Mouse (Mus musculus) hindbrain, postnatal 0 days (tissue): ENCODE results near the gene Taf6l. TPM values are rescaled to one million over a fixed set of nuclear protein-coding genes. Genes with fewer than 3 reads are reported as not detected.

Experiments
- ATAC-seq: fragments of 200-750 bp; cut with Nextera tagmentation; 2 replicates; pipeline ENCODE4 v1.8.0; 2017; ENCODE audit warnings: mild to moderate bottlenecking, moderate TSS enrichment, moderate library complexity
- DNase-seq: peaks from one replicate; pipeline ENCODE4 v3.0.0-alpha.2; 2015; ENCODE audit warnings: low spot score
- H3K27ac ChIP-seq: fragments of 300-500 bp; sonication (generic); 2 replicates; pipeline ENCODE4 v1.5.1; 2014; ENCODE audit warnings: mild to moderate bottlenecking
- H3K27me3 ChIP-seq: fragments of 300-500 bp; sonication (generic); 2 replicates; pipeline ENCODE4 v1.6.1; 2014; ENCODE audit warnings: low read length, mixed read lengths; ENCODE audit not compliant: insufficient read depth
- H3K36me3 ChIP-seq: fragments of 300-500 bp; sonication (generic); 2 replicates; pipeline ENCODE4 v1.6.1; 2014; ENCODE audit warnings: low read length, mixed read lengths; ENCODE audit not compliant: insufficient read depth
- H3K4me1 ChIP-seq: fragments of 300-500 bp; sonication (generic); 2 replicates; pipeline ENCODE4 v1.6.1; 2014; ENCODE audit warnings: antibody characterized with exemption, low read length, mixed read lengths; ENCODE audit not compliant: insufficient read depth
- H3K4me2 ChIP-seq: fragments of 300-500 bp; sonication (generic); 2 replicates; pipeline ENCODE4 v1.6.1; 2014; ENCODE audit warnings: low read depth, mild to moderate bottlenecking, low read length, moderate library complexity, mixed read lengths
- H3K4me3 ChIP-seq: fragments of 300-500 bp; sonication (generic); 2 replicates; pipeline ENCODE4 v1.5.1; 2014; ENCODE audit warnings: low read length
- H3K9ac ChIP-seq: fragments of 300-500 bp; sonication (generic); replicated peaks from 2 replicates; pipeline ENCODE4 v1.6.1; 2014; ENCODE audit warnings: mild to moderate bottlenecking, low read length, moderate library complexity, mixed read lengths
- H3K9me3 ChIP-seq: fragments of 300-500 bp; sonication (generic); 2 replicates; pipeline ENCODE4 v1.6.1; 2016; ENCODE audit warnings: low read length, mixed read lengths
- CTCF ChIP-seq: IDR thresholded peaks from 2 replicates; pipeline ENCODE4 v1.5.1; 2016; ENCODE audit warnings: antibody characterized with exemption, control low read depth, low read depth
- WGBS: fragments of 180-500 bp; shearing (Covaris S2); extraction: QIAGEN DNeasy Blood & Tissue Kit; methylation state at CpG from one replicate; pipeline ENCODE4 v1.1.7; 2014; 5-methylcytosine and 5-hydroxymethylcytosine counted together
- microRNA-seq, 2 experiments: library from miRNA; unstranded; fragments of <30 nt; microRNA quantifications; one replicate each; pipeline ENCODE4; 2016
- polyA plus RNA-seq: library from polyadenylated mRNA; unstranded; fragments of >200 nt; fragmentation: Nextera tagmentation; extraction: Ambion mirVana; gene quantifications from 2 replicates; pipeline ENCODE4 v1.2.1, GENCODE M21; 2015
- total RNA-seq: library from RNA; depleted of rRNA; stranded (reverse); fragments of >200 nt; gene quantifications from 2 replicates; pipeline ENCODE4 v1.2.3, GENCODE M21; 2014; rRNA removed

Gene Taf6l
- total and polyA plus RNA-seq, 2 experiments from 2014 or later: 23.3 to 38.9 TPM

DNA sequence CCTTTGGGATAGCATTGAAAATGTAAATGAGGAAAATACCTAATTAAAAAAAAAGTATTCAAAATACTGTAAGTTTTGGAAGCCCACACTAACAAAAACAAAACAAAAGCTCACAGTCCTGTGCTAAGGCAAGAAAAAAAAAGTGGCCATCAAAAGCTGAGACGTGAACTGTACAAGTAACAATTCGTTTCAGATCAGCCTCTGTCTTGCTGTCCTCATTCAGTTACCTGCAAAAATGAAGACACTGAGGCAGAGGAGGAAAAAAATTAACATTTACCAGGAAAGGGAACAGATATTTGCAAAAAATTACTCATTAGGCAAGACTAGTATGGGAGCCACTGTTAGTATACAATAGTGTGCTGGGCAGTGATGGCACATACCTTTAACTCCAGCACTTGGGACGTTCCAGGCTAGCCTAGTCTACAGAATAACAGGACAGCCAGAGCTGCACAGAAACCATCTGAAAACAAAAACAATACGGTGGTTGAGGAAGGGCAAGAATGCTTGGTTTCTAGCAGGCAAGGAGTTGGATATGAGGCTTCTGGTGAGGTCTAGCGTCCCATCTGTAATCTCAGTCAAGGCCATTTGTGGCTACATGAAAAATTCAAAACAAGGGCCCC is 58.6 kb downstream of the Taf6l start:
- H3K9ac ChIP-seq: no peak overlapping the region

DNA sequence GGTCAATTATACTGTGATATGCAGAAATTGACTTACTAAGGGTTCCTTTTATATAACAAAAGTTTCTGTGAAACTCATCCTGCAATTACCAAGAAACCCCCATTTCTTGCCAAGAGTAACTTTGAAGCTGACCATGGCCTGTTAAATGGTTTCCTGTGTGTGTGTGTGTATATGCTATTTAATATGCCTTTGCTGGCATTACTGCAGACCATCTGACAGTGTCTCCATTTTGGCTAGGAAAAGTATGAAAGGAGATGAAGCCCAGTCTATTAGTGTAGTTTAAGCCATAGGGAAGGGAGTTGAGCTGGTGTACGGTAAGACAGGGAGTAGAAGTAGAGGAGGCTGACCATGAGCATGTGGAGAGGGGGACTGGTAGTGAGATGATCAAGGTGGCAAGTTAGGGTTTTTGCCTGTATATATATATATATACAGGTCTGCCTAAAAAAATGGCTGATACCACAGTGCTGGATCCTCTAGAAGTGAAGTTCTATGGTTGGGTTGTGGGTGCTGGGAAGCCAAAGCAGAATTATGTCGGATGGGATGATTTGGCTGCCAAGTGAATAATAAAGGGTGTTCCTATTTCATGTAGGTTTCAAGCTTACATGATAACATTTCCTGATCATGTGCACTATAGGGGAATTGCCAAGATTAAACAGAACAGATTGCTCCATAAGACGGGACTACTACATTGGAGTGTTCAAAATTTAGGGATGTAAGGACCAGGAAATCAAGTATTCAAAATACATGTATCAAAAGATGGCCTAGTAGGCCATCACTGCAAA is 59.4 kb downstream of the Taf6l start:
- TF ChIP-seq CTCF: no peak
- Histone ChIP-seq H3K4me2 (no peak overlapping the region), H3K27me3 (no peaks in the 10 kb centered on the region), H3K9me3 (no peaks in the 10 kb centered on the region), H3K36me3 (peaks cover 22% of the 10 kb centered on the region), H3K9ac (no peak overlapping the region), H3K27ac (no peak overlapping the region), H3K4me3 (no peak overlapping the region), H3K4me1 (peaks cover 14% of the 10 kb centered on the region; the same call in 1 of the 2 replicates)
- 21% methylated on average over 3 of the region's 3 CpGs for WGBS
- ATAC-seq: no peak
- DNase-seq: no peak

More for the DNA sequence above, 58.6 kb downstream of the Taf6l start:
- Histone ChIP-seq H3K4me1 (peaks cover 7% of the 10 kb centered on the region; the same call in 1 of the 2 replicates), H3K27me3 (no peaks in the 10 kb centered on the region), H3K4me3 (no peak overlapping the region), H3K27ac (no peak overlapping the region), H3K36me3 (peaks cover 22% of the 10 kb centered on the region), H3K4me2 (no peak overlapping the region), H3K9me3 (no peaks in the 10 kb centered on the region)
- WGBS: 21% methylated on average over 5 of the region's 5 CpGs
- DNase-seq (no peak), ATAC-seq (no peak)
- TF ChIP-seq CTCF: no peak

GRCm38 (mm10) chr19:8725081-8725613 is 61.1 kb downstream of the Taf6l start:
- WGBS: 55% methylated on average over 4 of the region's 4 CpGs
- peaks cover 22% of the 10 kb centered on the region for H3K36me3 ChIP-seq
- H3K4me1 ChIP-seq: peaks cover 14% of the 10 kb centered on the region; the same call in 1 of the 2 replicates
- H3K27me3 ChIP-seq: no peaks in the 10 kb centered on the region
- no peaks in the 10 kb centered on the region for H3K9me3 ChIP-seq
- no peak for DNase-seq
- no peak overlapping the region for H3K27ac ChIP-seq
- TF ChIP-seq CTCF: no peak
- ATAC-seq: no peak
- H3K4me2 ChIP-seq: peak overlapping the region; percentile 73
- peak overlapping the region; percentile 71; the same call in 1 of the 2 replicates for H3K4me3 ChIP-seq
- H3K9ac ChIP-seq: peak overlapping the region; percentile 88; the same call in 1 of the 2 replicates

Small RNA genes lying within 50 kb of the gene (microRNA-seq; reads per million reads assigned to microRNA genes)
- 0 reads per million in 2 experiments for gene Mir6992

Other genes with a start within 250 kb of the Taf6l start
Only the 30 nearest of the 33 such genes appear.
- 9.6 and 13.1 TPM in 2 replicates for gene Slc22a6, start 168.4 kb downstream of the Taf6l start, total RNA-seq
- 8.9 and 9.8 TPM in 2 replicates for gene Slc22a6, start 168.4 kb downstream of the Taf6l start, polyA plus RNA-seq
- gene Chrm1, start 122.6 kb downstream of the Taf6l start, total RNA-seq: 1.3 and 2.4 TPM in 2 replicates
- 0.80 and 0.88 TPM in 2 replicates for gene Chrm1, start 122.6 kb downstream of the Taf6l start, polyA plus RNA-seq
- gene Slc3a2, start 63.0 kb downstream of the Taf6l start, total RNA-seq: 154 and 155 TPM in 2 replicates
- gene Slc3a2, start 63.0 kb downstream of the Taf6l start, polyA plus RNA-seq: 235 and 250 TPM in 2 replicates
- 46.7 and 49.7 TPM in 2 replicates for gene Wdr74, start 50.6 kb downstream of the Taf6l start, total RNA-seq
- 78.7 and 79.2 TPM in 2 replicates for gene Wdr74, start 50.6 kb downstream of the Taf6l start, polyA plus RNA-seq
- not detected in 2 replicates for gene 1700092M07Rik, start 45.7 kb downstream of the Taf6l start, total RNA-seq
- 0.66 and 0.85 TPM in 2 replicates for gene 1700092M07Rik, start 45.7 kb downstream of the Taf6l start, polyA plus RNA-seq
- 84.4 and 110 TPM in 2 replicates for gene Stx5a, start 45.0 kb downstream of the Taf6l start, total RNA-seq
- gene Stx5a, start 45.0 kb downstream of the Taf6l start, polyA plus RNA-seq: 95.3 and 104 TPM in 2 replicates
- 47.7 and 51.3 TPM in 2 replicates for gene Nxf1, start 29.3 kb downstream of the Taf6l start, total RNA-seq
- 88.3 and 89.5 TPM in 2 replicates for gene Nxf1, start 29.3 kb downstream of the Taf6l start, polyA plus RNA-seq
- gene Tmem223, start 15.4 kb downstream of the Taf6l start, total RNA-seq: 269 and 347 TPM in 2 replicates
- gene Tmem223, start 15.4 kb downstream of the Taf6l start, polyA plus RNA-seq: 233 and 258 TPM in 2 replicates
- gene Tmem179b, start 11.9 kb downstream of the Taf6l start, total RNA-seq: 29.5 and 31.0 TPM in 2 replicates
- gene Tmem179b, start 11.9 kb downstream of the Taf6l start, polyA plus RNA-seq: 27.0 and 27.7 TPM in 2 replicates
- gene Polr2g, start 12.2 kb upstream of the Taf6l start, total RNA-seq: 52.7 and 78.3 TPM in 2 replicates
- 171 and 178 TPM in 2 replicates for gene Polr2g, start 12.2 kb upstream of the Taf6l start, polyA plus RNA-seq
- 5.0 and 7.5 TPM in 2 replicates for gene Zbtb3, start 16.1 kb upstream of the Taf6l start, total RNA-seq
- gene Zbtb3, start 16.1 kb upstream of the Taf6l start, polyA plus RNA-seq: 4.4 and 4.7 TPM in 2 replicates
- gene Ttc9c, start 32.9 kb upstream of the Taf6l start, total RNA-seq: 41.0 and 55.2 TPM in 2 replicates
- 41.1 and 42.5 TPM in 2 replicates for gene Ttc9c, start 32.9 kb upstream of the Taf6l start, polyA plus RNA-seq
- 19.7 and 20.1 TPM in 2 replicates for gene Hnrnpul2, start 33.6 kb upstream of the Taf6l start, total RNA-seq
- gene Hnrnpul2, start 33.6 kb upstream of the Taf6l start, polyA plus RNA-seq: 5.6 TPM in 2 replicates
- gene AC129217.1, start 43.4 kb upstream of the Taf6l start, total RNA-seq: not detected in 2 replicates
- not detected in 2 replicates for gene AC129217.1, start 43.4 kb upstream of the Taf6l start, polyA plus RNA-seq
- gene Bscl2, start 51.0 kb upstream of the Taf6l start, total RNA-seq: 132 and 146 TPM in 2 replicates
- 104 and 107 TPM in 2 replicates for gene Bscl2, start 51.0 kb upstream of the Taf6l start, polyA plus RNA-seq
- 93.2 and 99.7 TPM in 2 replicates for gene Gng3, start 52.8 kb upstream of the Taf6l start, total RNA-seq
- 591 and 626 TPM in 2 replicates for gene Gng3, start 52.8 kb upstream of the Taf6l start, polyA plus RNA-seq
- gene Lrrn4cl, start 64.4 kb upstream of the Taf6l start, total RNA-seq: 1.6 TPM in 2 replicates
- gene Lrrn4cl, start 64.4 kb upstream of the Taf6l start, polyA plus RNA-seq: 1.5 and 1.8 TPM in 2 replicates
- 60.8 and 67.7 TPM in 2 replicates for gene Ubxn1, start 85.1 kb upstream of the Taf6l start, total RNA-seq
- gene Ubxn1, start 85.1 kb upstream of the Taf6l start, polyA plus RNA-seq: 158 and 164 TPM in 2 replicates
- gene Uqcc3, start 94.5 kb upstream of the Taf6l start, total RNA-seq: 17.9 and 21.1 TPM in 2 replicates
- gene Uqcc3, start 94.5 kb upstream of the Taf6l start, polyA plus RNA-seq: 64.9 and 77.0 TPM in 2 replicates
- gene Lbhd1, start 97.3 kb upstream of the Taf6l start, total RNA-seq: 3.3 and 5.5 TPM in 2 replicates
- gene Lbhd1, start 97.3 kb upstream of the Taf6l start, polyA plus RNA-seq: 26.4 and 37.8 TPM in 2 replicates
- gene Gm49403, start 97.5 kb upstream of the Taf6l start, total RNA-seq: not detected in 2 replicates
- not detected in 2 replicates for gene Gm49403, start 97.5 kb upstream of the Taf6l start, polyA plus RNA-seq
- 13.6 and 29.8 TPM in 2 replicates for gene 1810009A15Rik, start 102.4 kb upstream of the Taf6l start, total RNA-seq
- 37.7 and 38.6 TPM in 2 replicates for gene 1810009A15Rik, start 102.4 kb upstream of the Taf6l start, polyA plus RNA-seq
- gene Gm49416, start 102.5 kb upstream of the Taf6l start, total RNA-seq: 0.52 and 2.7 TPM in 2 replicates
- not detected in 2 replicates for gene Gm49416, start 102.5 kb upstream of the Taf6l start, polyA plus RNA-seq
- gene Ints5, start 106.6 kb upstream of the Taf6l start, total RNA-seq: 40.8 and 46.3 TPM in 2 replicates
- gene Ints5, start 106.6 kb upstream of the Taf6l start, polyA plus RNA-seq: 23.2 and 23.8 TPM in 2 replicates
- gene Ganab, start 111.7 kb upstream of the Taf6l start, total RNA-seq: 103 and 110 TPM in 2 replicates
- gene Ganab, start 111.7 kb upstream of the Taf6l start, polyA plus RNA-seq: 55.5 and 55.6 TPM in 2 replicates
- 88.7 and 97.5 TPM in 2 replicates for gene B3gat3, start 134.0 kb upstream of the Taf6l start, total RNA-seq
- 80.9 and 92.3 TPM in 2 replicates for gene B3gat3, start 134.0 kb upstream of the Taf6l start, polyA plus RNA-seq
- gene Rom1, start 142.9 kb upstream of the Taf6l start, total RNA-seq: 5.7 and 6.0 TPM in 2 replicates
- gene Rom1, start 142.9 kb upstream of the Taf6l start, polyA plus RNA-seq: 3.5 and 4.0 TPM in 2 replicates
- 8.3 and 8.6 TPM in 2 replicates for gene Eml3, start 143.1 kb upstream of the Taf6l start, total RNA-seq
- gene Eml3, start 143.1 kb upstream of the Taf6l start, polyA plus RNA-seq: 11.0 and 11.8 TPM in 2 replicates
- 65.1 and 71.4 TPM in 2 replicates for gene Mta2, start 155.5 kb upstream of the Taf6l start, total RNA-seq
- 75.2 and 78.8 TPM in 2 replicates for gene Mta2, start 155.5 kb upstream of the Taf6l start, polyA plus RNA-seq
- gene Tut1, start 167.4 kb upstream of the Taf6l start, total RNA-seq: 20.8 and 23.4 TPM in 2 replicates
- gene Tut1, start 167.4 kb upstream of the Taf6l start, polyA plus RNA-seq: 16.0 and 16.2 TPM in 2 replicates